ENCODE assay signal across 24 mouse cellular contexts in the genomic region with DNA sequence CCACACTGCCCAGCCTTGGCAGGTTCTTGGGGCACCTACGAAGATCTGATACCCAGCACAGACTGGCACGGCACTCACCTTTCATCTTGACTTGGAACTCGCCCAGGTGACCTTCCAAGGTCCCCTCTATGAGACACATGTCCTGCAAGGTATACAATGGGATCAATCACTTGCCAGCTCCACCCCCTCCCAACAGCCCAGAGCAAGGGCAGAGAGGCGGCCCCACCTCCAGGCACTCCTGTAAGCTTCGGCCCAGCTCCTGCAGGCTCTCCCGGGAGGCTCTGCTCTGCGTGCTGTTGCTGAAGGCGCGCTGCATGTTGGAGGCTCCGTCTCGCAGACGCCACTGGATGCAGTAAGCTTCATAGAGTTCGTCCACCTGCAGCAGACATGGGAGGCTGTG. TPM values are rescaled to one million over a fixed set of nuclear protein-coding genes. Genes with fewer than 3 reads are reported as not detected.
DNase-seq lines count a peak whose midpoint lies in the region; ATAC-seq lines count a peak whose summit lies in the region.
"Had no signal": no experiment of that assay in that cellular context is flagged by ENCODE, and none has a peak within 500 bp of the region (broad histone marks: within the 10 kb centered on the region; RNA-seq: fewer than 3 reads in every experiment).

No protein-coding gene starts in this region.

- WGBS in heart, embryonic 10.5 days, result 64% methylated on average over 13 of the region's 13 CpGs
- WGBS in lung, embryonic 16.5 days, result 45% methylated on average over 13 of the region's 13 CpGs
- WGBS in intestine, embryonic 16.5 days, result 51% methylated on average over 13 of the region's 13 CpGs
- WGBS in hindbrain, embryonic 12.5 days, result 66% methylated on average over 13 of the region's 13 CpGs

- H3K9me3 ChIP-seq in heart, embryonic 10.5 days, result no peaks in the 10 kb centered on the region
- no peaks in the 10 kb centered on the region for H3K9me3 ChIP-seq in lung, embryonic 16.5 days (ENCODE audit: control insufficient read depth, low read length)
- no peaks in the 10 kb centered on the region for H3K9me3 ChIP-seq in intestine, embryonic 16.5 days (ENCODE audit: control insufficient read depth, low read length)
- H3K9me3 ChIP-seq in hindbrain, embryonic 12.5 days (replicated peaks), result no peaks in the 10 kb centered on the region
- H3K9me3 ChIP-seq: embryonic facial prominence, embryonic 13.5 days; heart, embryonic 13.5 days had no signal

- no peak overlapping the region for H3K4me3 ChIP-seq in heart, embryonic 10.5 days
- H3K4me3 ChIP-seq in lung, embryonic 16.5 days (ENCODE audit: low read length), result no peak overlapping the region
- H3K4me3 ChIP-seq in intestine, embryonic 16.5 days (ENCODE audit: low read length), result no peak overlapping the region
- no peak overlapping the region for H3K4me3 ChIP-seq in hindbrain, embryonic 12.5 days
- H3K4me3 ChIP-seq: embryonic facial prominence, embryonic 13.5 days; heart, embryonic 13.5 days had no signal

- peak overlapping the region; percentile 27; the same call in 1 of the 2 replicates for H3K9ac ChIP-seq in lung, embryonic 16.5 days (ENCODE audit: low read length)
- H3K9ac ChIP-seq in intestine, embryonic 16.5 days (ENCODE audit: low read depth, low read length), result peak overlapping the region; percentile 27; the same call in 1 of the 2 replicates
- no peak overlapping the region for H3K9ac ChIP-seq in hindbrain, embryonic 12.5 days
- H3K9ac ChIP-seq: embryonic facial prominence, embryonic 13.5 days; forebrain, postnatal 0 days; heart, embryonic 13.5 days; hindbrain, embryonic 14.5 days had no signal

- no peak for DNase-seq in heart, embryonic 10.5 days (ENCODE audit: low spot score)
- no peak for DNase-seq in heart, postnatal 10 days
- DNase-seq in lung, postnatal 4 days, result no peak
- no peak for DNase-seq in frontal cortex, postnatal 25 days (ENCODE audit: low spot score in 2 of 2)
- no peak for DNase-seq in urinary bladder, postnatal 14 days (ENCODE audit: low spot score)
- DNase-seq: adrenal gland, postnatal 10 days; adrenal gland, postnatal 36 days; cerebellum, adult 11 months; cerebellum, adult 2 months; cerebellum, adult 9-11 months; cerebellum, postnatal 25 days; forebrain, postnatal 0 days; gastrocnemius, postnatal 25 days; heart, adult 18-20 months had no signal

- intact Hi-C loops in heart, postnatal 10 days (cut with DNase I), result no loop called here

- peaks cover 25% of the 10 kb centered on the region for H3K27me3 ChIP-seq in heart, embryonic 10.5 days (ENCODE audit: insufficient read depth, poor library complexity, severe bottlenecking)
- H3K27me3 ChIP-seq in lung, embryonic 16.5 days (ENCODE audit: control insufficient read depth, insufficient read depth, low read depth, low read length), result no peaks in the 10 kb centered on the region
- H3K27me3 ChIP-seq in intestine, embryonic 16.5 days (replicated peaks; ENCODE audit: control insufficient read depth, insufficient read depth, low read length), result no peaks in the 10 kb centered on the region
- H3K27me3 ChIP-seq in hindbrain, embryonic 12.5 days, result 0 out of 2 replicates have a peak, but pooled peaks cover 3% of the 10 kb centered on the region
- H3K27me3 ChIP-seq: embryonic facial prominence, embryonic 13.5 days had no signal

- ATAC-seq in lung, embryonic 16.5 days (ENCODE audit: low read depth), result no peak
- peak; percentile 38; the same call in 1 of the 2 replicates for ATAC-seq in intestine, embryonic 16.5 days
- ATAC-seq in hindbrain, embryonic 12.5 days (ENCODE audit: low FRiP score), result no peak
- ATAC-seq: forebrain, embryonic 14.5 days; forebrain, postnatal 0 days; hindbrain, postnatal 0 days; inflammation-experienced regulatory T-cells, adult 6 months had no signal

- H3K4me1 ChIP-seq in heart, embryonic 10.5 days, result peaks cover 51% of the 10 kb centered on the region
- peaks cover 17% of the 10 kb centered on the region for H3K4me1 ChIP-seq in lung, embryonic 16.5 days (replicated peaks; ENCODE audit: control insufficient read depth, insufficient read depth, low read length)
- peaks cover 26% of the 10 kb centered on the region for H3K4me1 ChIP-seq in intestine, embryonic 16.5 days (ENCODE audit: control insufficient read depth, insufficient read depth, low read length)
- H3K4me1 ChIP-seq in hindbrain, embryonic 12.5 days, result peaks cover 5% of the 10 kb centered on the region; the same call in 1 of the 2 replicates

- no peaks in the 10 kb centered on the region for H3K36me3 ChIP-seq in heart, embryonic 10.5 days
- no peaks in the 10 kb centered on the region for H3K36me3 ChIP-seq in lung, embryonic 16.5 days (ENCODE audit: control insufficient read depth, insufficient read depth, low read length)
- no peaks in the 10 kb centered on the region for H3K36me3 ChIP-seq in intestine, embryonic 16.5 days (ENCODE audit: control insufficient read depth, insufficient read depth, low read length)
- H3K36me3 ChIP-seq in hindbrain, embryonic 12.5 days, result no peaks in the 10 kb centered on the region
- H3K36me3 ChIP-seq: heart, embryonic 13.5 days had no signal

- no peak overlapping the region for H3K4me2 ChIP-seq in lung, embryonic 16.5 days (ENCODE audit: low read depth, low read length)
- no peak overlapping the region for H3K4me2 ChIP-seq in intestine, embryonic 16.5 days (ENCODE audit: low read depth, low read length)
- H3K4me2 ChIP-seq in hindbrain, embryonic 12.5 days (replicated peaks), result no peak overlapping the region
- H3K4me2 ChIP-seq: embryonic facial prominence, embryonic 13.5 days; heart, embryonic 13.5 days; hindbrain, embryonic 14.5 days had no signal

- peak overlapping the region; percentile 19; the same call in 1 of the 2 replicates for H3K27ac ChIP-seq in heart, embryonic 10.5 days
- no peak overlapping the region for H3K27ac ChIP-seq in lung, embryonic 16.5 days (ENCODE audit: low read length)
- no peak overlapping the region for H3K27ac ChIP-seq in intestine, embryonic 16.5 days (ENCODE audit: low read length)
- no peak overlapping the region for H3K27ac ChIP-seq in hindbrain, embryonic 12.5 days
- H3K27ac ChIP-seq: embryonic facial prominence, embryonic 13.5 days; heart, embryonic 13.5 days; hindbrain, embryonic 14.5 days; hindbrain, postnatal 0 days had no signal

RNA-seq across cellular contexts. Expression of gene Ripor3, which starts 17.2 kb away (rescaled TPM):
- polyA plus RNA-seq in heart, embryonic 10.5 days (2016; fragmentation: Nextera tagmentation; extraction: Ambion mirVana), result 1.3 and 2.5 TPM in 2 replicates
- total RNA-seq in heart, postnatal 10 days (2021), result under 1 TPM; 0.91 to 0.97 TPM
- polyA plus RNA-seq in lung, embryonic 16.5 days (2015; fragmentation: Nextera tagmentation; extraction: Ambion mirVana), result 2.0 and 2.5 TPM in 2 replicates
- 2.7 and 3.1 TPM in 2 replicates for polyA plus RNA-seq in intestine, embryonic 16.5 days (2015; fragmentation: Nextera tagmentation; extraction: Ambion mirVana)
- polyA plus RNA-seq in hindbrain, embryonic 12.5 days (2016; fragmentation: Nextera tagmentation; extraction: Ambion mirVana), result 1.1 and 1.3 TPM in 2 replicates
- total RNA-seq: hematopoietic stem cell, adult 5-6 weeks had no signal
